Mouse (Mus musculus): ENCODE measurements around the gene Macrod2. TPM values are rescaled to one million over a fixed set of nuclear protein-coding genes. Genes with fewer than 3 reads are reported as not detected.

The Macrod2 gene
- polyA plus RNA-seq, 1 experiment from 2014 or later: 22.7 TPM

DNA sequence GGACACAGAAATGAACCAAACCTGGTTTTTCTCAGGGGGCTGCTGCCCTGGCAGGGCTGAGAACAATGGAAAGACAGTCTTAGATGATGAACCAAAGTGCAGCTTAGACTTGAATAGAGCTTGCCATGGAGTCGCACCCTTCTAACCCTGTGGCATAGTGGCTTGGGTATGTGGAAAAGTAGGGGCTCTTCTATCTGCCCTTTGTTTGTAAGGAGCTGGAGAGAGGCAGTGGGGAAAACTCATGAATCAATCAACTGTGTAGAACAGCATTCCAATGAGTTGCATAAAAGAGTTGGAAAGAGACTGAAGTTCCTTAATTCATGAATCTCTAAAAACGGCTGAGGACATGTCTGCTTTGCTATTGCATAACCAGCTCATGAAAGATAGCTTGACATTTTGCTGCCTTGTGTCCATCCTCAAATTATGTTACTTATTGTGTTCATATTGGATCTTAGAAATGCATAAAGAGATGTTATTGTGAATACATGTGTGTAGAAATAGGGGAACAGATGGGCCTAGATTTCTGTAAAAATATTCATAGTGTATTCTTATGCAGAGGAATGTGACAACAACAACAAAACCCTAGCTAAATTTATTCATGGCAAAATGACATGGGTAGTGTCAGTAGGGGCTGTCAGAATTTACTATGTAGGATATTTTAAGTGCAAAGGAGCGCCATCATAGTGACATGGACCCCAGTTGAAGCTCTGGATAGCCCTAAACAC lies 197.6 kb downstream of the Macrod2 start:
- no peaks in the 10 kb centered on the region for H3K27me3 ChIP-seq (replicated peaks)
- H3K4me2 ChIP-seq: no peak overlapping the region
- 77% methylated on average over 3 of the region's 3 CpGs for WGBS
- no peak overlapping the region for H3K4me3 ChIP-seq
- H3K4me1 ChIP-seq (replicated peaks): no peaks in the 10 kb centered on the region
- H3K27ac ChIP-seq (ENCODE audit: poor library complexity, severe bottlenecking): no peak overlapping the region
- ATAC-seq (ENCODE audit: insufficient number of reproducible peaks, low FRiP score): no peak
- H3K9ac ChIP-seq: no peak overlapping the region
- H3K36me3 ChIP-seq: no peaks in the 10 kb centered on the region
- no peaks in the 10 kb centered on the region for H3K9me3 ChIP-seq (replicated peaks)

DNA sequence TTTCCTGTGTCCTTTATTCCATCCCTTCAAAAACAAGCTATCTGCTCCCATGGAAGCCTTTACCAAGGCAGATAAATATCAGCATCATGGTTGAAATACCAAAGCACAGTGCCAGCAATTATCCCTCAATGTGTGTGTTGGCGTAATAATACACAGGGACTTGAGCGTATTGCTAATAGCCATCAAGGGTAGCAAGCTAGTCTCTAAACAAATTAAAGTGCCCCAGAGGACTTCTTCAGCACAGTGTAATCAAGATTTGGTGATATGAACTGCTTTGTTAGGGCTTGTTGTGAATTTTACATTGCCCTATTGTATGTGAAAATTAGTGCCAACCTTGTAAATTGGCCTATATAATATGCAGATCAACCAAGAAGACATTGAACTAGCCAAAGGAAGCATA lies 201.8 kb downstream of the Macrod2 start:
- Histone ChIP-seq H3K27me3 (replicated peaks) (no peaks in the 10 kb centered on the region), H3K4me3 (no peak overlapping the region), H3K9me3 (replicated peaks) (no peaks in the 10 kb centered on the region), H3K4me1 (replicated peaks) (no peaks in the 10 kb centered on the region), H3K27ac (ENCODE audit: poor library complexity, severe bottlenecking) (no peak overlapping the region), H3K4me2 (no peak overlapping the region), H3K36me3 (no peaks in the 10 kb centered on the region), H3K9ac (no peak overlapping the region)
- no peak for ATAC-seq (ENCODE audit: insufficient number of reproducible peaks, low FRiP score)
- WGBS: 90% methylated on average over 2 of the region's 2 CpGs

DNA sequence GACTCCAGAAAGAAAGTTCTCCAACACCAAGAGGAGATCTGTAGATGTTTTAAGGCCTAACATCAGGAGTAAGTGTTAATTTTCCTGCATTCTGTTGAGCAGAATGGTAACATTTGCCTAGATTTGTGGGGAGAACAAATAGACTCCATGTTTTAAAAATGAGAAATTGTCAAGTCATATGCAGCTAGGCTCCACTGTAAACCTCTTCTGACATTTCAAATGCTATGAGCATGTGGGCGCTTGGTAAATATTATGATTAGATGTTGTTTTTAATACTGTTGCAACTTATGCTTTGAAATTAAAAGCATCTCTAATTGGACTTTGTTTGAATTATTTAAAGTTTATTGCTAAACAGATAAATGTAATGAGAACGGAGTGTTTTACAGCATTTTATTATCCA lies 220.3 kb downstream of the Macrod2 start:
- WGBS: 85% methylated on average over 2 of the region's 2 CpGs
- Histone ChIP-seq H3K4me1 (replicated peaks) (no peaks in the 10 kb centered on the region), H3K9me3 (replicated peaks) (no peaks in the 10 kb centered on the region), H3K4me3 (no peak overlapping the region), H3K36me3 (no peaks in the 10 kb centered on the region), H3K27me3 (replicated peaks) (no peaks in the 10 kb centered on the region), H3K27ac (ENCODE audit: poor library complexity, severe bottlenecking) (no peak overlapping the region), H3K9ac (no peak overlapping the region), H3K4me2 (no peak overlapping the region)
- ATAC-seq (ENCODE audit: insufficient number of reproducible peaks, low FRiP score): no peak

DNA sequence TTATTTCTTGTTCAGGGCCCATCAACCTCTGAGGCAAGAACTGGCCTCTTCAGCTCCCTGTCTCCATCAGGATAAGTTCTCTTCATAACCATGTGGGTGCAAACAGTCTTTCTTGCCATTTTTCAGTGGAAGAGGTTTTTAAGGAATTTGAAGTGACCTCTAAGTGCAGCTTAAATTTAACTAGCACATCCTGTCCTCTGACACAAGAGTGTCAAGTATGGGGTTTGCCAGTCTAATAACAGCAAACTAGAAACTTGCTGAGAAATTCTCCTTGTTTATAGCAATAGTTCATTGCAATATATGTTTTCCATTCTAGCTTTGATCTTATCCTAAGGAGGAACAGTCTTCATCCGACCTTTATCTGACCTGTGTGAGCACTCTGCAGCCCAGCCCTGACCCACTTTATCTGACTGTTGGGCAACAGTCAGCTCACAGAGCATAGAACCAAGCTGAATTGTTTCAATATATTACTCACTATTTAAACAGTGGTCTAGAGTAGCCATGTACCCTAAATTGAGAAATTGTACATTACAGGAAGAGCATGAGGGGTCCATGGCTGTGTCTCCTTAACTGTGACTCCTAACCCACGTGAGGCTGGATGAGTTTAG lies 226.7 kb downstream of the Macrod2 start:
- no peak for ATAC-seq (ENCODE audit: insufficient number of reproducible peaks, low FRiP score)
- Histone ChIP-seq H3K9ac (no peak overlapping the region), H3K36me3 (no peaks in the 10 kb centered on the region), H3K9me3 (replicated peaks) (no peaks in the 10 kb centered on the region), H3K4me2 (no peak overlapping the region), H3K4me3 (no peak overlapping the region), H3K27me3 (replicated peaks) (no peaks in the 10 kb centered on the region), H3K27ac (ENCODE audit: poor library complexity, severe bottlenecking) (no peak overlapping the region), H3K4me1 (replicated peaks) (no peaks in the 10 kb centered on the region)
- 58% methylated on average over 2 of the region's 2 CpGs for WGBS

DNA sequence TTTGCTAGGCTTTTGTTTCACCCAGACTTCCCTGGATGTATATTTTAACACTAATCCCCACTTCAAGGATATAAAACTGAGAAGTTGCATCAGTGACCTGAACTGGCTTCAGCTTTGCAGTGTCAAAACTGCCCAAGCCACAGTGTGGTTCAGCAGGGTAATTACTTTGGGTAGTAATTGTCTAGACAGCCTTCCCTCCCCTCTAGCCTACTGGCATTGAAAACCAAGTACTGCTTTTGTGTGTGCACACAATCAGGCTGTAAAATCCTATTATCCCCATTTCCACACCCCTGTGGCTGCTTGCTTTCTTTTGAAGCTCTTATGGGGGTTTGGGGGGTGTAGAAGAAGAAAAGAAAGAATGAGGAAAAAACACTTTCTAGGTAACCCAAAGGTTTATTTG lies 258.4 kb downstream of the Macrod2 start:
- Histone ChIP-seq H3K9ac (no peak overlapping the region), H3K4me3 (no peak overlapping the region), H3K4me1 (replicated peaks) (0 out of 2 replicates have a peak, but pooled peaks cover 4% of the 10 kb centered on the region), H3K4me2 (no peak overlapping the region), H3K9me3 (replicated peaks) (no peaks in the 10 kb centered on the region), H3K27ac (ENCODE audit: poor library complexity, severe bottlenecking) (no peak overlapping the region), H3K36me3 (0 out of 2 replicates have a peak, but pooled peaks cover 4% of the 10 kb centered on the region), H3K27me3 (replicated peaks) (no peaks in the 10 kb centered on the region)
- ATAC-seq (ENCODE audit: insufficient number of reproducible peaks, low FRiP score): no peak

DNA sequence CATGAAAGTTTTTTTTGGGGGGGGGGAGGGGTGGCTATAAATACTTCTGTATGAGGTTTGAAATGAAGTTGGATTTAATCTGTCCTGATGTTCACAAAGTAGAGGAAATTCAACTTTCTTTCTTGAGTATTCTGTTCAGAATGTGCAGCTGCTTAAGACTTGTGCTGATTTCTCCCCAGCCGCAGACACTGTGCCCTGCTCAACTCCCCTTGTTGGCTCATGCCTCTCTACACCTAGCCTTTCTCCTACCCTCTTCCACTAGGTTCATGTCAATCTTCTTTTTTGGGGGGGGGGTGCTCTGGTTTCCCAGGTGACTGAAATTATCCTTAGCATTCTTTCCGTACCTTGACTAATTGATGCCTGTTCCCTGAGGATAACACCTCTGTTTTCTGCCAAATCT lies 258.9 kb downstream of the Macrod2 start:
- Histone ChIP-seq H3K27me3 (replicated peaks) (no peaks in the 10 kb centered on the region), H3K4me2 (no peak overlapping the region), H3K27ac (ENCODE audit: poor library complexity, severe bottlenecking) (no peak overlapping the region), H3K9ac (no peak overlapping the region), H3K4me3 (no peak overlapping the region), H3K36me3 (peaks cover 6% of the 10 kb centered on the region), H3K9me3 (replicated peaks) (no peaks in the 10 kb centered on the region), H3K4me1 (replicated peaks) (no peaks in the 10 kb centered on the region)
- ATAC-seq (ENCODE audit: insufficient number of reproducible peaks, low FRiP score): no peak
- WGBS: 84% methylated on average over 2 of the region's 2 CpGs

DNA sequence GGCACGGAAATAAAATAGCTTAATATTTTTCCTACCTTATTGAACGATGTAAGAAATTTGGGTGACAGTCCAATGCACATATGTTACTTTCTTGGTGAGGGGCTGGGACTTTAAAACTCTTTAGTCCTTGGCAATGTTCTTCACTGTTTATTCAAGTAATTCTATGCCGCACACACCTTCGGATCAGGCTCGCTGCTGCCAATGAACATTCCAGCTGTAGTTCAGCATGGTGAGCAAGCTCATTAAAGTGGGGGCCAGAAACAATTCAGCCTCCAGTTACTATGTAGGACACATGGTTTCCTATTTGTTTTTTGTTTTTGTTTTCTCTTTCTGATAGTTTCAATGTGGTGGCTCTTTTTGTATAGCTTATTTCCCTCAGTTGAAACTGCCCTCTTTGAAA lies 267.6 kb downstream of the Macrod2 start:
- peaks cover 37% of the 10 kb centered on the region for H3K36me3 ChIP-seq
- no peaks in the 10 kb centered on the region for H3K27me3 ChIP-seq (replicated peaks)
- no peak overlapping the region for H3K4me3 ChIP-seq
- WGBS: 89% methylated on average over 5 of the region's 5 CpGs
- no peaks in the 10 kb centered on the region for H3K9me3 ChIP-seq (replicated peaks)
- H3K9ac ChIP-seq: no peak overlapping the region
- no peak for ATAC-seq (ENCODE audit: insufficient number of reproducible peaks, low FRiP score)
- peaks cover 12% of the 10 kb centered on the region for H3K4me1 ChIP-seq (replicated peaks)
- no peak overlapping the region for H3K4me2 ChIP-seq
- no peak overlapping the region for H3K27ac ChIP-seq (ENCODE audit: poor library complexity, severe bottlenecking)

DNA sequence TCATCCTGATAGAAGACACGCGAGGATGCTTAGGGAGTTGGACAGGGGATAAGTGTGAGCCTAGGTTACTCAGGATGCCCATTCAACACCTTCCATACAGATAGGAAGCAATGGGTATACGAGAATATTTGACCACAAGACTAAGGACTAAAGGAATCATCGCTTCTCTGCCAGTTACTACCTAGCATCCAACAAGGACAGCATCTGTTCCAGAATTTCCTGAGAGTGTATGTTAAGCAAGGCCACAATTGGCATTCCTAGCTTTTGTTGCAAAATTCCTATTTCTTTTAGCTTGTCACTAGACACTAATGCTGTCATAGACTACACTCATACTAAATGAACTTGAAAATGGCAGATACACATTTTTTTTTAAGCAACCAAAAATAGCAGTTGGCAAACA lies 269.3 kb downstream of the Macrod2 start:
- no peak overlapping the region for H3K27ac ChIP-seq (ENCODE audit: poor library complexity, severe bottlenecking)
- no peaks in the 10 kb centered on the region for H3K27me3 ChIP-seq (replicated peaks)
- H3K4me3 ChIP-seq: no peak overlapping the region
- WGBS: 74% methylated on average over 4 of the region's 4 CpGs
- no peaks in the 10 kb centered on the region for H3K9me3 ChIP-seq (replicated peaks)
- no peak for ATAC-seq (ENCODE audit: insufficient number of reproducible peaks, low FRiP score)
- no peak overlapping the region for H3K4me2 ChIP-seq
- no peak overlapping the region for H3K9ac ChIP-seq
- peaks cover 13% of the 10 kb centered on the region for H3K4me1 ChIP-seq (replicated peaks)
- H3K36me3 ChIP-seq: peaks cover 33% of the 10 kb centered on the region

DNA sequence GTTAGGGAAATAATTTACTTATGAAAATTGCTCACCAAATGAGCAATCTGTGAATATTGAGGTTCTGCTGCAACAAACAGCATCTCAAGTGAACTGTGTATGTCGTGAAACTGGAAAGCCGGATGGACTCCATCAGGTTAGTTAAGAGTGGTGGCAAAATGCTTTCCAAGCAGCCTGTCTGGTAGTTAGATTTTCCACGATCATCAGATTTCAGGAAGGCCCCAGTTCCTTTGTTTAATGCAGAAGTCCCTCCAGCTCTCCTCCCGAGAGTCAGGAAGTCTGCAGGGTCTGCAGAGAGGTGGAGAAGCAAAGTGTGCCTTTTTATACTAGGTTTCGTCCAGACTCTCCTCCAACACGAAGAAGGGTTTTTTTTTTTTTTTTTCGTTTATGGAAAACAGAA lies 271.7 kb downstream of the Macrod2 start:
- Histone ChIP-seq H3K4me3 (peak overlapping the region; percentile 14; the same call in 1 of the 2 replicates), H3K4me1 (replicated peaks) (peaks cover 13% of the 10 kb centered on the region), H3K27ac (ENCODE audit: poor library complexity, severe bottlenecking) (no peak overlapping the region; the same call in 1 of the 2 replicates), H3K27me3 (replicated peaks) (no peaks in the 10 kb centered on the region), H3K9ac (no peak overlapping the region), H3K9me3 (replicated peaks) (no peaks in the 10 kb centered on the region), H3K36me3 (peaks cover 11% of the 10 kb centered on the region), H3K4me2 (peak overlapping the region; percentile 55)
- 41% methylated on average over 7 of the region's 7 CpGs for WGBS
- ATAC-seq (ENCODE audit: insufficient number of reproducible peaks, low FRiP score): no peak

DNA sequence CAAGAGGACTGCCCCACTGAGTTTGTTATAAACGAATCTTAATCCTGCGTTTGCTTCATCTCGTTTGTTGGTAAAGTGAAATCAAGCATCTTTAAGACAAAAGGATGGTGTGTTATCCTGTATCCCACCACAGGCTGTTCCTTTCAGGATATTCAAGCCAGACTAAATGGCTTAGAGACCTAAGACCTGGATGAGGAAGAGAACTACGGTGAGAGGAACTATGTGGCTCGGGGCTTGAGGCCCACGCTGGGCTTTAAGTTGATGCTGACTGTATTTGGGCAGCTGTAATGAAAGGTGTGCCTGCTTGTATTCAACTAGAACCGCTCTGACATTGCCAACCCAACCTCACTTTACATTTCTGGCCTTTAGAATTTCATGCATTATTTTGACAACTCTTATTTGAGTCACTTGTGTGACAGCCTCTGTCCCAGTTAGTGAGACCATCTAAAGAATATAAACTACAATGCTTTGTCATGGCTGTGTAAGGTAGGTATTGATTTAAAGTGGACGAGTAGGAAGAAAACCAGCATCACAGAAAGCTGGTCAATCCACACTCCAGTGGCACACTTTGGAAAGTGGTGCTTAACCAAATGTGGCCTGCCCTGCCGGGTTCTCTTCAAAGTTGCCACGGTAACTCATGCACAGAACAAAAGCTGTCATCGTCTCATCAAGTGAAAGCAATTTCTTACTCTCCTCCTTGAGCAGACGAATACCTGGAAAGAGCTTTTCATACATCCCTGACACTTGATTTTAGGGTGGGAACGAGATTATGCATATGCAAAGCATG lies 272.3 kb downstream of the Macrod2 start:
- 60% methylated on average over 13 of the region's 13 CpGs for WGBS
- peaks cover 11% of the 10 kb centered on the region for H3K36me3 ChIP-seq
- ATAC-seq (ENCODE audit: insufficient number of reproducible peaks, low FRiP score): no peak
- H3K4me1 ChIP-seq (replicated peaks): peaks cover 13% of the 10 kb centered on the region
- H3K27ac ChIP-seq (ENCODE audit: poor library complexity, severe bottlenecking): no peak overlapping the region
- peak overlapping the region; percentile 64; the same call in 1 of the 2 replicates for H3K9ac ChIP-seq
- H3K9me3 ChIP-seq (replicated peaks): no peaks in the 10 kb centered on the region
- H3K4me2 ChIP-seq: peak overlapping the region; percentile 55
- peak overlapping the region; percentile 28 for H3K4me3 ChIP-seq
- H3K27me3 ChIP-seq (replicated peaks): no peaks in the 10 kb centered on the region

DNA sequence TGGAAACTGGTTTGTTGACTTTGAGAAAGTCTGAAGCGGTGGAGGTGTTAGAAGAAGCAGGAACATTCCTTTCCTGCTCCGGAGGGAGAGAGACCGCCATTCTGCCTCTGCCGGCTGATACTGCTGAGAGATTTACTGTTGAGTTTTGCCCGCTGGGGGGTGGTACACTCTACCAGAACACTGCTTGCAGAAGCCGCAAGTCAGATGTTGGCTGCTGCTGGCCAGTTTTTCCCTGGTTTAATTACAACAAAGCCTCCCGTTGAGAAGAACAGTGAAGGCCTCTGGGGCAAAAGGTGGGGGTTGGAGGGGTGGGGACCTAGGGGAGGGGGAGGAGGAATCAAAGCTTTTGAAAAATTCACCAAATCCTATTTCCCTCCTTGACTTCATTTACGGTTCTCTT lies 273.2 kb downstream of the Macrod2 start:
- H3K9me3 ChIP-seq (replicated peaks): no peaks in the 10 kb centered on the region
- peak; percentile 46; the same call in 1 of the 2 replicates for ATAC-seq (ENCODE audit: insufficient number of reproducible peaks, low FRiP score)
- peaks cover 13% of the 10 kb centered on the region for H3K4me1 ChIP-seq (replicated peaks)
- peak overlapping the region; percentile 56; the same call in 1 of the 2 replicates for H3K9ac ChIP-seq
- peak overlapping the region; percentile 62 for H3K4me2 ChIP-seq
- 3% methylated on average over 8 of the region's 8 CpGs for WGBS
- no peaks in the 10 kb centered on the region for H3K27me3 ChIP-seq (replicated peaks)
- peaks cover 3% of the 10 kb centered on the region; the same call in 1 of the 2 replicates for H3K36me3 ChIP-seq
- peak overlapping the region; percentile 43 for H3K4me3 ChIP-seq
- H3K27ac ChIP-seq (ENCODE audit: poor library complexity, severe bottlenecking): no peak overlapping the region; the same call in 1 of the 2 replicates

Measured in heart, embryonic 12.5 days (tissue).